Mouse (Mus musculus): ENCODE measurements around the gene Hadhb. TPM values are rescaled to one million over a fixed set of nuclear protein-coding genes. Genes with fewer than 3 reads are reported as not detected.

Hadhb gene
- polyA plus RNA-seq (2012; rRNA removed) = 103 and 104 TPM in 2 replicates

DNA sequence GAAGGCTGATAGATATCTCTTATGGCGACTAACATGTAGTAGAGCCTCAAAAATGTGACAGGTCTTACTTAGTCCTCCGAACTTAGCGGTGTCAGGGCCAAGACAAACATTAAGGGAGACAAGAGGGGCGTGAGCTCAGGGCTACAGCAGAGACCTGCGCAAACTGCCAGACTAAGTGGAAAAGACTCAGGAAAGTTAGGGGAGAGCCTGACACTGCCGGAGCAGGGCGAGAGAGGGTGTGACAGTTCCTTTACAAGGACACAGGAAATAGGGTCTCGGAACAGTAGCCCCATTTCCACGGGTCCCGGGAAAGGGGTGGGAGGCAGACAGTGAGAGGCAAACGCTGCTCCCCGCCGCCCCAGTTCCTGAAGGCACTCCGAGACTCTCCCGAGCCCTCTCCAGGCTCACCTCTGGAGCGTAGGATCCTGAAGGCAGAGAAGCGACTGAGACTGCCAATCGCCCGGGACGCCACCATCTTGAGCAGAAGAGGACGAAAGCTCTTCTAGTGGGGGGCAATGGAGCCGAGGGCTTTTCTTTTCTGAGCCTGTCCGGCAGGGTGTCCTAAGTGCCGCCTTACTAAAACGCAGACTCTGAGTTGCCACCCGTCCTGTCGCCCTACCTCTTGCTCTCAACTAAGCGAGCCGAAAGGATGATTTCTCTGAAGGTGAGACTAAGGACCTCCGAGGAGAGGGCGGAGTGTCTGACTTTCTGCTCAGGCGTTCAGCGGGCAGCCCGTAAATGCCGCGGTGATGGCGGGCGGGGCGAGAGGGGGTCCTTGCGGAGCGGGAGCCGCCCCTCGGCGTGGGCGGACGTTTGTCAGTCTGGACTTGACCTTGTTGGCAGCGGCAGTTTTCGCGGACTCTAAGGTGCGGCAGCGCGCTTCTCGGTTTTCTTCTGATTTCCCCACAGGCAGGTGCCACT lies at the start of gene Hadhb, which contains the start of gene Hadha:
Gene Hadhb, plus strand, starts transcription at position 775 of the 921 bp plus-strand sequence.
Gene Hadha, minus strand, starts transcription at position 689 of the 921 bp plus-strand sequence.

DNA sequence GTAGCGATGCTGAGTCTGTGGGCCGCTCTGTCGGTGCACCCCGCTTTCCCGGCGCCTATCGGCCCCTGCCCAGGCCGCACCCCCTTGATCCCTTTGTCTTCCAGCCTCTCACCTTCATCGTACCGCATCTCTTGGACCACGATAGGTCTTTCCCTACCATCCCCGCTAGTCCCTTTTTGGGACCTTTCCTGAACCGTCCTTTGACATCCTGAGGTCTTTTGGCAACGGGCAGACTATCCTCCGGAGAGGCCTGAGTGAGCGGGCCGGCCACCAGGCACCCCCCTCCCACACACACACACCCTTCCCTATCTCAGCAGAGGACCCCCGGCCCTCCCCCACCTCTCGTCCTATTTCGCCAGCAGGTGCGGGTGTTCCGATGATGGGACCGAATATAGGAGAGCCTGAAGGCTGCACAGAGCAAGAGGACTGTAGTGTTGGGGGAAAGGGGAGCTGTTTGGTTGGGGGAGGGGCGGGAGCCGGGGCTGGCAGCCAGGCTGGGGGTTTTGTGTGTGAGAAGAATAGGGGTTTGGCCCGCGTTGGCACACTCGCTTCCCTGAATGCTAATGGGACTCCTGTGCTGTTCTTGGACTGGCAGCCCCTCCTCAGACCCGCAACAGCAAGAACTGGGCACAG lies 49.3 kb upstream of the Hadhb start, which contains the start of gene 3110082J24Rik:
Gene 3110082J24Rik, minus strand, starts transcription at position 419 of the 633 bp plus-strand sequence.

DNA sequence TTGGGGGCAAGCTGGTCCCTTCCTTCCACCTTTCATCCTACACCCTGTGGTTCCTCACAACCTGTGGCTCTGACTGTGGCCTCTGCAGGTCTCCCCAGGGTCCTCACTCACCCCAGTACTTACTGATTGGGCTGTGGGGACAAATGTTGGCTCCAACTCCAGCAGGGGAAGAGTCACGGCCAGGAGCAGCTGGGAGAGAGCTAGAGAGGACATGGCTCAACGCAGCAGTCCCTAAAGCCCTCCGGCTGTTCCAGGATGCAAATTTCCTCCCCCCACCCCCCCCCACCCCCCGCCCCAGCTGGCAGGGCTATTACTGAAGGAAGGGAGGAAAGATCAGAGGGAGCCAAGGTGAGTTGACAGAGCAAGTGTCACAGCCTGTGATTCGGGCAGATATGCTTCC lies 50.4 kb downstream of the Hadhb start, which contains the start of gene Adgrf3:
Gene Adgrf3, minus strand, starts transcription at position 230 of the 400 bp plus-strand sequence.

DNA sequence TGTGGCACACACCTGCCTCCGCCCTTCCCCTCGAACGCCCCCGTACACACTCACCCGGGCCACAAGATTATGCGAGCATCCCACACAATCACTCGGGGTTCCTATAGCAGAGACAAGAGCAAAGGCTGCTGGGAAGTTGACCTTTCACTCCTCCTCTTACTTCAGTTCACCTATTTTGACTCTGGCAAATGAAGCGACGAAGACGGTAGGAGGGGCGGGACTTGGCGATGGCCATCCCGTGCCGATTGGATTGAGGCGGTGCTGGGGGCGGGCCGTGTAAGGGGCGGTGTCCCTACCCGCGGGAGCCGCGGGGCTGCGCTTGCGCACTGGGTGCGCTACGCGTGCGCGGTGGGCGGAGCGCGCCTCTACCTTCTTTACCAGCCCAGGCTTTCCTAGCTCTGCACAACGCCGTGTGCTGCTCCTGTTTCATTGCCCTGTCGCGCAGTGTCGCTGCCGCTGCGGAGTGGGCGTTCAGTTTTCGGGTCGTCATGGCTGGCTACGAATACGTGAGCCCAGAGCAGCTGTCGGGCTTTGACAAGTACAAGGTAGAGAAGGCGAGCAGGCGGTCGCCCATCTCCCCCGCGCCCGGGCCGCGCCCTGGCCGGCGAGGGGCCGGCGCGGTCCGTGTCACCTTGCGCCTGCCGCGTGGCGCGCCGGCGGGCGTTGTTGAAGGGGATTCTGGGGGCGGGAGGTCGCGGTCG lies 77.4 kb downstream of the Hadhb start, which contains the start of gene Selenoi:
Gene Selenoi, plus strand, starts transcription at position 311 of the 701 bp plus-strand sequence.

Other genes with a start within 250 kb of the Hadhb start
- not detected in 2 replicates for gene Il6, start 142.1 kb upstream of the Hadhb start, polyA plus RNA-seq (2012; rRNA removed)
- gene Tyms, start 81.6 kb upstream of the Hadhb start, polyA plus RNA-seq (2012; rRNA removed) = 39.7 and 63.0 TPM in 2 replicates
- gene Garem2, start 50.1 kb upstream of the Hadhb start, polyA plus RNA-seq (2012; rRNA removed) = 0.12 and 0.14 TPM in 2 replicates
- gene 3110082J24Rik, start 49.2 kb upstream of the Hadhb start, polyA plus RNA-seq (2012; rRNA removed) = not detected in 2 replicates
- gene Hadha, start 86 bp upstream of the Hadhb start, polyA plus RNA-seq (2012; rRNA removed) = 60.8 and 65.7 TPM in 2 replicates
- gene Adgrf3, start 50.5 kb downstream of the Hadhb start, polyA plus RNA-seq (2012; rRNA removed) = 0.19 and 0.23 TPM in 2 replicates
- 42.4 and 55.3 TPM in 2 replicates for gene Selenoi, start 77.3 kb downstream of the Hadhb start, polyA plus RNA-seq (2012; rRNA removed)
- 0.22 and 0.28 TPM in 2 replicates for gene Drc1, start 126.1 kb downstream of the Hadhb start, polyA plus RNA-seq (2012; rRNA removed)